Mouse (Mus musculus): ENCODE measurements at regions not wholly inside any gene's neighbourhood (a gene's known extent, or its start where the extent isn't known, plus 50 kb on each side); places are given as distances from the start of the nearest gene placed in this dataset.

GRCm38 (mm10) chr13:79784991-79785666, 1098.1 kb upstream of the Arrdc3 start:
- no peak for TF ChIP-seq NANOG (IDR thresholded peaks at IDR 0.05; ENCODE audit: borderline replicate concordance, low read length)
- TF ChIP-seq CTCF (conservative IDR thresholded peaks at IDR 0.05; ENCODE audit: low read length) = no peak
